Mouse (Mus musculus): Measurements from ENCODE around the gene Sowahb. TPM values are rescaled to one million over a fixed set of nuclear protein-coding genes. Genes with fewer than 3 reads are reported as not detected.

Gene Sowahb
- total RNA-seq, 2 experiments from 2014 or later: 0.10 TPM; not detected in 1

DNA sequence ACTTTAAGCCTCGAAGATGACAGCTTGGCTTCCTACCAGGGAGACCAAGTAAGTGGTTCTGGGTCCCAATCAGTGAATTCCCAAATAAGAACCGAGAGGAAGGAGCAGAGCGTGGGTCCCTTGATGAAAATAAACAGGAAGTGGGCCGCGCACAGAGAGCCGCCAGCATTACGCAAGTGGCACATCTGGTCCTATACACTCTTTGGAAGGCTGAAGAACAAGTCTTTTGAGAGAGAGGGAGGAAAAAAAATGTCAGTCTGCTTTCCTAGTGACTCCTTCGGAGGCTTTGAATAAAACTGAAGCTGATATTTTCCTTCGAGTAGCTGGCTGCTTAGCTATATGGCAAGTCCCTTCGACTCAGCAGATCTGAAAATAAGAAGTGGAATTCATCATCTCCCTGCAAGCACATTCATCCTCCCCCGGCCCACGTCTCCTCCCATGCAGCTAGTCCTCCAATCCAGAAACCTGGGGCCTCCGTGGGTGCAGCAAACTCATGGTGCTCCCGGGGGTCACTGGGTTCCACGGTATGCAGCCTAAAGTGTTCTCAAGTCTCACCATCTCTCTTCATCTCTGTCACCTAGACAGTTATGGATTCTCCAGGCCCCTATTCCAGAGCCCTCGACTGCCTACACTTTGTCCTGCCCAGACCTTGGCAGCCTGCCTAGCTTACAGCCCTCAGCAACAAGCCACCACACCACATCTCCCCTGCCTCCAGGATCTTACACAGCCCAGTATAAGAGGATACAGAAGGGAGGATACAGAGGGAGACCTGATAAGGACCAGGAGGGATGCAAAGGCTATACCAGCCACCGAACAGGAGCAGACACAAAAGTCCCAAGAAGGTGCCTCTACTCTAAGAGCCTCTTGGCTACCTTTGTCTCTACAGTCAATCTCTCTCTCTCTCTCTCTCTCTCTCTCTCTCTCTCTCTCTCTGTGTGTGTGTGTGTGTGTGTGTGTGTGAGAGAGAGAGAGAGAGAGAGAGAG is 43.8 kb downstream of the Sowahb start:
- peak; percentile 76 for DNase-seq

DNA sequence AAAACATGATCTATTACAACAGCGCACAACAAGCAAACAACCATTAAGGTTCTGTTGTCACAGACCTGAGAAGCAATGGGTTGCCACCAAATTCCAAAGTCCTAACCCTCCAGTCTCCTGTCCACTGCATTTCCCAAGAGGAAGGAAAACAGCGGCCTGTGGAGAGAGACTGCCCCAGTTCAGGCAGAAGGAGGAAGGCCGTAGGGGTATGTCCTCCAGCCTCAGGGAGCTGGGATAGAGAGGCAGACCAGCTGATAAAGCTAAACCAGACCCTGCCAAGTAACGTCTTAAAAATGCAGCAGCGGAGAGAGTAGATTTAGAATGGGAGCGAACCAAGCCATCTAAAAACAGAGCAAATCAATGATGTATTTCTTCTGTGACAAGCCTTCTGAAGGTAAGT is 44.8 kb downstream of the Sowahb start:
- no peak for DNase-seq

DNA sequence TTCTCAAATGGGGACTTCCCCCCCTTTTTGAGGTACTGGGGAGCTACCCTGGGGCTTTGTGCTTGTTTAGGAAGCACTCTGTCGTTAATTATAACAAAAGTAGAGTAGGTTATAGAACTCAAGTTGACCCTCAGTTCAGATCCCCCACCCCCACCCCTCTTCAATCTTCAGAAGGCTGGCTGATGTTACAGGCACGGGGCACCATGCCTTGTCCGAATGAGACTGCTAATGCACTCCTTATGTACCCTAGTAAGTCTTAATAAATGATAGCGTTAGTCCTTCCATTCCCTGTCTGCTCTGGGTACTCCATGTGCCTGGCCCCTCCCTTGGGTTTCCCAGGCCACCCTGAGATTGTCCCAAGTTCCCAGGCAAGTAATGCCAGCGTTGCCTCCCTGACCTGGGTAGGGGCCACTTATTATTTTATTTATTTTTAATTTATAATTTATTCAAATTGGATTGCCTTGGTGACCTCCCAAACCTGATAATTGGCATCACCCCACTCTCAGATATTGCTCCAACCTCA is 46.3 kb downstream of the Sowahb start:
- no peak for DNase-seq

DNA sequence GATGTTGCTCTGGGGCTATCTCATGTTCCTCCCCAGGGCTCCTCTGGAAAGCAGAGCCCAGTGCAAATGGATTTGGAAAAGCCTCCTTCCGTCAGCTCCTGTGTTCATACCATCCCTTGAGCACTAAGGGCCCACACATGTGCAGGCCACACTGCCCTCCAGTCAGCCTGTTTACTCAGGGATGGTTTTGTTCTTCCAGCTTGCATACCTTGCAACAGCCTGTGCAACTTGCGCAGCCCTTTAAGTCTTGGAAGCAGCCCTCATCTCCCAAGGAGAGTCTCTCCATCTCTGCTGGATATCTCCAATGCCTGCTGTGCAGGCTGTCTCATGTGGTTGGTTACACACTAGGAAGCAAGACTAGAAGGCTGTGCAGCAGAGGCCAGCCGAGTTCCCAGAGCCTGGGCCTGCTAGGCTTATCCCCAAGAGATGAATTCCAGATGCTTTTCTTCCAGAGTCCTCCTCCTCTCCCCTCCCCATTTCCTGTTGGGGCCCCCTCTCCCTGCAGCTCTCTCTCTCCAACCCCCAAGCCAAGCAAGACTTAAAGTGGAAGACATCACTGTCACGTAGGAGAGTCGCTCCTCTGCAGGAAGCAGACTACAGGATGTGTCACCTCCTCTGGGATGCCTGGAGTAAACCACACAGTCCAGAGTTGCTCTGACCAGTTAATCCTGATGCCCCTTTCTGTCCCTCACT is 47.2 kb downstream of the Sowahb start:
- peak; percentile 66 for DNase-seq

DNA sequence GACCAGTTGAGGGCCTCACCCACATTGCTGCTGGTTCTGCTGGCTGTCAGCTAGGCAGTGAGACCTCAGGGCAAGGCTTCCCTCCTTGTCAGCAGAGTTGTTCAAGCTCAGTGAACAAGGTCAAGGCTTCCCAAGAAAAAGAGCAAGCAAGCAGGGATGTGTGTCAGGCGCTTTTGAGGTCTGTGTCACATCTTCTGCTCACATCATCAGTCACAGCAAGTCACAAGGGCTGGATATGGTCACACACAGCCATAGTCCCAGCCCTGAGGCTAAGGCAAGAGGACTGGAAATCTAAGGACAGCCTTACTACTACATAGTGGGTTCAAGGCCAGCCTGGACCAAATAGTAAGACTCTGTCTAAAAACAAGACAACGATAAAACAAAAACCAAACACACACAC is 50.0 kb downstream of the Sowahb start:
- DNase-seq: no peak

DNA sequence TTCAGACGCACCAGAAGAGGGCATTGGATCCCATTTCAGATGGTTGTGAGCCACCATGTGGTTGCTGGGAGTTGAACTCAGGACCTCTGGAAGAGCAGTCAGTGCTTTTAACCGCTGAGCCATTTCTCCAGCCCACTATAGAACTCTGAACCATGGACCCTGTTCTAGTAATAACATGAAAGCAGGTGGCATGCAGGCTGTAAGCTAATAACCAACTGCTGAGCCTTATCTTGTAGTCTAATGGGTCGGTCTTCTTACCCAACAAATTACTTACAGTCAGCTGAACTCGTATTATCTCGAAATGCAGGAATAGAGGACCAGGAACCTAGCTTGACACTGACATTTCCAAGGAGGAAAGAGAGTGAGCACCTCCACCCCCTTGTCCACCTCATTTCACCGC is 50.5 kb downstream of the Sowahb start:
- no peak for DNase-seq

DNA sequence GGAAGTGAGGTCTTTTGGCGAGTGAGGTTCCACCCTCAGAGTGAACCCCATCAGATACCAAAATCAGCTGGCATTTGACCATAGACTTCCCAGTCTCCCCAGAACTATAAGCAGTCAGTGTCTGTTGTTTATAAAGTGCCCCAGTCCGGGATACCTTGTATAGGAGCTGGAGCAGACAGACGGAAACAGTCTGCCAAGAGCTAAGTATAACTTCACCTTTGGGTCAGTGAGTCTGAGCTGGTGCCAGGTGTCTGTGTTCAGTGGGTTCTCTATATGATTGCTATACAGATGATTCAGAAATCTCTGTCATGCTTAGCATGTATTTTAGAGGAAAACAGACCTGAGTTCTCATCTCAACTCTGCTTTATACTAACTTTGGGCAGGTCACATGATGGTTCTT is 52.7 kb downstream of the Sowahb start:
- peak; percentile 41 for DNase-seq

Other genes starting within 250 kb of the Sowahb start
- 100 to 1,000 TPM; 120 to 130 TPM for gene Sept11, start 48.4 kb upstream of the Sowahb start, total RNA-seq (2021)
- gene Ccni, start 161.5 kb upstream of the Sowahb start, total RNA-seq (2021): 100 to 1,000 TPM; 246 to 267 TPM
- under 1 TPM; 0.50 to 0.52 TPM for gene 2010109A12Rik, start 161.5 kb upstream of the Sowahb start, total RNA-seq (2021)
- gene Ccng2, start 222.2 kb upstream of the Sowahb start, total RNA-seq (2021): 10 to 100 TPM; 16.8 to 18.9 TPM